In genomic region chr8:126812777-126813176, GRCm38 (mm10) we compare ENCODE assay signal across 23 mouse cellular contexts.
DNase-seq lines count a peak whose midpoint lies in the region; ATAC-seq and TF ChIP-seq lines count a peak whose summit lies in the region.
"Had no signal": no experiment of that assay in that cellular context is flagged by ENCODE, and none has a peak within 500 bp of the region (broad histone marks: within the 10 kb centered on the region; RNA-seq: fewer than 3 reads in every experiment).

No protein-coding gene starts in this region.

- H3K27me3 ChIP-seq in liver, embryonic 11.5 days (replicated peaks; ENCODE audit: control insufficient read depth, insufficient read depth, low read length) = no peaks in the 10 kb centered on the region
- H3K27me3 ChIP-seq in small intestine, adult 2 months (ENCODE audit: control insufficient read depth, insufficient read depth, low read length) = no peaks in the 10 kb centered on the region
- H3K27me3 ChIP-seq in hindbrain, postnatal 0 days (ENCODE audit: insufficient read depth, low read length) = no peaks in the 10 kb centered on the region
- H3K27me3 ChIP-seq: hindbrain, embryonic 12.5 days; limb, embryonic 15.5 days; lung, embryonic 15.5 days; neural tube, embryonic 12.5 days had no signal

- no peaks in the 10 kb centered on the region for H3K36me3 ChIP-seq in liver, embryonic 11.5 days (ENCODE audit: control insufficient read depth, insufficient read depth, low read length)
- H3K36me3 ChIP-seq in small intestine, adult 2 months (ENCODE audit: control insufficient read depth, insufficient read depth, low read length) = no peaks in the 10 kb centered on the region
- H3K36me3 ChIP-seq in hindbrain, postnatal 0 days (ENCODE audit: insufficient read depth, low read length) = no peaks in the 10 kb centered on the region
- H3K36me3 ChIP-seq: hindbrain, embryonic 12.5 days; limb, embryonic 15.5 days; lung, embryonic 15.5 days; neural tube, embryonic 12.5 days had no signal

- TF ChIP-seq POLR2A in small intestine, adult 2 months (IDR thresholded peaks at IDR 0.05; ENCODE audit: low read depth, low read length) = no peak

- DNase-seq in liver (peak; percentile 43), A20 (ENCODE audit: low read depth, low spot score) (peak; percentile 50), R1 (ENCODE audit: low read depth, low spot score) (peak; percentile 76)
- no peak for DNase-seq in liver, embryonic 11.5 days (ENCODE audit: low spot score)
- DNase-seq in hindbrain, postnatal 0 days (ENCODE audit: low spot score) = no peak
- DNase-seq in spleen, adult 12 weeks (ENCODE audit: low spot score) = no peak
- DNase-seq: cerebellum, adult 18-20 months; cerebellum, postnatal 25 days; embryo, embryonic 11 days; gastrocnemius, postnatal 36 days; kidney, adult 11 months; kidney, postnatal 14 days; layer of hippocampus, postnatal 36 days; right cerebral cortex, adult 18-20 months had no signal

- H3K4me3 ChIP-seq in liver, embryonic 11.5 days (ENCODE audit: low read depth, low read length) = no peak overlapping the region
- no peak overlapping the region for H3K4me3 ChIP-seq in small intestine, adult 2 months (ENCODE audit: low read depth, low read length)
- H3K4me3 ChIP-seq in hindbrain, postnatal 0 days (ENCODE audit: low read length) = no peak overlapping the region
- H3K4me3 ChIP-seq: hindbrain, embryonic 12.5 days; layer of hippocampus, adult 2 months; limb, embryonic 15.5 days; lung, embryonic 15.5 days; neural tube, embryonic 12.5 days had no signal

- no peak overlapping the region for H3K4me2 ChIP-seq in liver, embryonic 11.5 days
- H3K4me2 ChIP-seq in hindbrain, postnatal 0 days (ENCODE audit: low read depth, low read length) = no peak overlapping the region
- H3K4me2 ChIP-seq: hindbrain, embryonic 12.5 days; limb, embryonic 15.5 days; lung, embryonic 15.5 days; midbrain, embryonic 11.5 days; neural tube, embryonic 12.5 days had no signal

- ATAC-seq in liver, embryonic 11.5 days (replicated peaks; ENCODE audit: low FRiP score) = no peak
- no peak for ATAC-seq in hindbrain, postnatal 0 days
- ATAC-seq: forebrain, embryonic 16.5 days had no signal

- WGBS in liver, embryonic 11.5 days = 90% methylated on average over 5 of the region's 5 CpGs
- 95% methylated on average over 5 of the region's 5 CpGs for WGBS in small intestine, adult 2 months
- 94% methylated on average over 5 of the region's 5 CpGs for WGBS in hindbrain, postnatal 0 days

- H3K4me1 ChIP-seq in liver, embryonic 11.5 days (replicated peaks; ENCODE audit: control insufficient read depth, insufficient read depth, low read length) = peaks cover 2% of the 10 kb centered on the region; the same call in 1 of the 2 replicates
- peaks cover 16% of the 10 kb centered on the region; the same call in 1 of the 2 replicates for H3K4me1 ChIP-seq in small intestine, adult 2 months (ENCODE audit: control insufficient read depth, insufficient read depth, insufficient read length, low read length)
- H3K4me1 ChIP-seq in hindbrain, postnatal 0 days (ENCODE audit: insufficient read depth, low read length) = no peaks in the 10 kb centered on the region
- H3K4me1 ChIP-seq: hindbrain, embryonic 12.5 days; limb, embryonic 15.5 days; lung, embryonic 15.5 days; neural tube, embryonic 12.5 days had no signal

- no peak overlapping the region for H3K27ac ChIP-seq in liver, embryonic 11.5 days (ENCODE audit: low read depth, low read length)
- H3K27ac ChIP-seq in small intestine, adult 2 months (ENCODE audit: insufficient read depth, low read depth, low read length) = peak overlapping the region; percentile 44
- no peak overlapping the region for H3K27ac ChIP-seq in hindbrain, postnatal 0 days
- H3K27ac ChIP-seq: hindbrain, embryonic 12.5 days; layer of hippocampus, adult 2 months; limb, embryonic 15.5 days; lung, embryonic 15.5 days; macrophage; neural tube, embryonic 12.5 days had no signal

- no peak overlapping the region for H3K9ac ChIP-seq in liver, embryonic 11.5 days (ENCODE audit: low read depth, low read length)
- no peak overlapping the region for H3K9ac ChIP-seq in hindbrain, postnatal 0 days (replicated peaks; ENCODE audit: low read length)
- H3K9ac ChIP-seq: hindbrain, embryonic 12.5 days; limb, embryonic 15.5 days; lung, embryonic 15.5 days; neural tube, embryonic 12.5 days had no signal

- H3K9me3 ChIP-seq in liver, embryonic 11.5 days (ENCODE audit: control insufficient read depth, low read length) = peaks cover 5% of the 10 kb centered on the region
- H3K9me3 ChIP-seq in hindbrain, postnatal 0 days (ENCODE audit: low read length) = peaks cover 4% of the 10 kb centered on the region
- H3K9me3 ChIP-seq: limb, embryonic 15.5 days had no signal

- 0 out of 2 replicates have a peak, but pooled peaks have one; percentile 11 for TF ChIP-seq CTCF in small intestine, adult 2 months (IDR thresholded peaks at IDR 0.05; ENCODE audit: extremely low read depth, insufficient read length, insufficient replicate concordance, low read depth, low read length)
- TF ChIP-seq CTCF in hindbrain, postnatal 0 days (IDR thresholded peaks at IDR 0.05; ENCODE audit: low read depth) = no peak; the same call in 1 of the 2 replicates

Comparison
In these comparisons a context has a peak if more than half of its experiments do, and no peak if none do; other contexts are left out.
1. DNase-seq: peak in liver (single experiment), A20 (single experiment) and R1 (single experiment); none in liver, embryonic 11.5 days (single experiment), hindbrain, postnatal 0 days (single experiment) and spleen, adult 12 weeks (single experiment).